9 mouse cellular contexts compared by ENCODE assay signal in the genomic region with DNA sequence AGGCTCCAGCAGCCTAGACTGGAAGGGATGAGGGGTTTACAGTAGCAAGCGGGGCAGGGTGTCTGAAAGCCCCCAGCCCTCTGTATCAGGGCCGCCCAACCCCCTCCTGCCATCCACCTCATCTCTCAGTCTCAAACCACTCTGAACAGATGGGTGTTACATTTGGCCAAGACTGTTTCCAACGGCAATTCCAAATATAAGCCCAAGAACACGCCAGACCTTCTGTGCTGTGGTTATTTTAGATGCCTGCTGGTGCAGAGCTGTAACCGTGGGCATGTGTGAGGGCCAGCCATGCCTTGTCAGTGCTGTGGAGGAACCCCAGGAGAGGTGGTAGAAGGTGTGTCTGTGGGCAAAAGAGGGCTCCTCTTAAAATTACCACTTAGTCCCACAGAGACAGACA.
A peak's percentile ranks its signal among the peaks of the same experiment; 100 is the strongest.
DNase-seq lines count a peak whose midpoint lies in the region; ATAC-seq and TF ChIP-seq lines count a peak whose summit lies in the region.
"Had no signal": no experiment of that assay in that cellular context is flagged by ENCODE, and none has a peak within 500 bp of the region (broad histone marks: within the 10 kb centered on the region; RNA-seq: fewer than 3 reads in every experiment).

No protein-coding gene starts in this region.

- ATAC-seq in forebrain, embryonic 11.5 days (replicated peaks; ENCODE audit: low FRiP score) = no peak
- no peak for ATAC-seq in activated CD4-positive, CD25-positive, alpha-beta regulatory T cell, adult 4 months

- no peak for DNase-seq in forebrain, embryonic 10.5 days (ENCODE audit: extremely low spot score, low spot score)
- DNase-seq in forebrain, embryonic 11.5 days (ENCODE audit: low spot score) = no peak
- DNase-seq in cerebellum, postnatal 14 days = peak; percentile 71 to 78
- peak; percentile 70 to 89 for DNase-seq in layer of hippocampus, adult 18-20 months (ENCODE audit: low spot score in 2 of 2)
- DNase-seq in urinary bladder, postnatal 25 days (ENCODE audit: low spot score) = no peak
- no peak for DNase-seq in adrenal gland, adult 8-10 months
- DNase-seq: thymus, adult 18-20 months had no signal

- no peak overlapping the region for H3K4me2 ChIP-seq in forebrain, embryonic 11.5 days (ENCODE audit: low read depth, low read length, severe bottlenecking)
- H3K4me2 ChIP-seq in myocyte (ENCODE audit: low read depth) = peak overlapping the region; percentile 34

- no peak for TF ChIP-seq POLR2A in myocyte (IDR thresholded peaks at IDR 0.05; ENCODE audit: insufficient read length, low read depth)

- peaks cover 26% of the 10 kb centered on the region for H3K27me3 ChIP-seq in forebrain, embryonic 10.5 days (ENCODE audit: poor library complexity, severe bottlenecking)
- no peaks in the 10 kb centered on the region for H3K27me3 ChIP-seq in forebrain, embryonic 11.5 days (ENCODE audit: control insufficient read depth, insufficient read depth, low read length)
- H3K27me3 ChIP-seq in myocyte (ENCODE audit: control insufficient read depth, insufficient read depth, insufficient read length) = no peaks in the 10 kb centered on the region

- peaks cover 3% of the 10 kb centered on the region; the same call in 1 of the 2 replicates for H3K36me3 ChIP-seq in forebrain, embryonic 10.5 days (replicated peaks)
- no peaks in the 10 kb centered on the region for H3K36me3 ChIP-seq in forebrain, embryonic 11.5 days (ENCODE audit: control insufficient read depth, insufficient read depth, low read length)
- no peaks in the 10 kb centered on the region for H3K36me3 ChIP-seq in myocyte (ENCODE audit: control insufficient read depth, insufficient read depth)

- H3K79me2 ChIP-seq in myocyte (ENCODE audit: control insufficient read depth, insufficient read depth) = peaks cover 4% of the 10 kb centered on the region

- H3K4me3 ChIP-seq in forebrain, embryonic 10.5 days = no peak overlapping the region
- no peak overlapping the region for H3K4me3 ChIP-seq in forebrain, embryonic 11.5 days (ENCODE audit: low read depth, low read length)
- no peak overlapping the region for H3K4me3 ChIP-seq in myocyte

- H3K9me3 ChIP-seq in forebrain, embryonic 10.5 days = no peaks in the 10 kb centered on the region
- no peaks in the 10 kb centered on the region for H3K9me3 ChIP-seq in forebrain, embryonic 11.5 days (ENCODE audit: control insufficient read depth, low read length)

- H3K9ac ChIP-seq in forebrain, embryonic 11.5 days (ENCODE audit: low read length) = no peak overlapping the region

- H3ac ChIP-seq in myocyte (ENCODE audit: control insufficient read depth, insufficient read length) = no peak overlapping the region

- peaks cover 37% of the 10 kb centered on the region for H3K4me1 ChIP-seq in forebrain, embryonic 10.5 days
- peaks cover 3% of the 10 kb centered on the region; the same call in 1 of the 2 replicates for H3K4me1 ChIP-seq in forebrain, embryonic 11.5 days (replicated peaks; ENCODE audit: control insufficient read depth, insufficient read depth, low read length)

- 88% methylated on average over 5 of the region's 5 CpGs for WGBS in forebrain, embryonic 10.5 days
- WGBS in forebrain, embryonic 11.5 days = 90% methylated on average over 5 of the region's 5 CpGs

- 0 out of 2 replicates have a peak overlapping the region, but pooled peaks have one; percentile 25 for H3K27ac ChIP-seq in forebrain, embryonic 10.5 days
- no peak overlapping the region for H3K27ac ChIP-seq in forebrain, embryonic 11.5 days (ENCODE audit: low read depth, low read length)

TF ChIP-seq in myocyte, 11 proteins besides CTCF, POLR2A, EP300 and RAD21:
- TF ChIP-seq CEBPB (IDR thresholded peaks at IDR 0.05; ENCODE audit: insufficient read depth, poor library complexity, severe bottlenecking) (no peak), TCF12 (IDR thresholded peaks at IDR 0.05; ENCODE audit: insufficient read depth, poor library complexity, severe bottlenecking) (no peak), POLR2AphosphoS2 (IDR thresholded peaks at IDR 0.05; ENCODE audit: insufficient read length, low read depth) (no peak), SRF (IDR thresholded peaks at IDR 0.05; ENCODE audit: control insufficient read depth, insufficient read length, low read depth) (no peak), E2F4 (IDR thresholded peaks at IDR 0.05; ENCODE audit: insufficient read depth) (no peak), TCF3 (IDR thresholded peaks at IDR 0.05; ENCODE audit: insufficient read length, low read depth) (no peak), MYOG (IDR thresholded peaks at IDR 0.05; ENCODE audit: control insufficient read depth in 1 of 3, insufficient read depth in 1 of 3, insufficient read length in 2 of 3, low read depth in 2 of 3) (peak in 2 of 3 experiments; percentile 17 to 71), MAX (IDR thresholded peaks at IDR 0.05; ENCODE audit: low read depth) (no peak), REST (IDR thresholded peaks at IDR 0.05; ENCODE audit: insufficient read depth, insufficient read length) (no peak), USF1 (IDR thresholded peaks at IDR 0.05; ENCODE audit: low read depth) (no peak), MYOD1 (IDR thresholded peaks at IDR 0.05; ENCODE audit: control insufficient read depth in 1 of 3, insufficient read length in 2 of 3, low read depth in 2 of 3) (peak in 1 of 3 experiments; percentile 59)

Comparison
In these comparisons a context has a peak if more than half of its experiments do, and no peak if none do; other contexts are left out.
1. DNase-seq: peak in cerebellum, postnatal 14 days (2 of 2) and layer of hippocampus, adult 18-20 months (2 of 2); none in forebrain, embryonic 10.5 days (single experiment), forebrain, embryonic 11.5 days (single experiment), urinary bladder, postnatal 25 days (single experiment) and adrenal gland, adult 8-10 months (single experiment).